Mouse (Mus musculus) C2C12 (cell line): ENCODE results near the gene Gp6. TPM values are rescaled to one million over a fixed set of nuclear protein-coding genes. Genes with fewer than 3 reads are reported as not detected.
"Not testable (repeated sequence)": the region's sequence is repeated elsewhere in the genome, so short reads cannot be mapped to it uniquely, and the experiment has no call there.

Source experiments
- H3K27me3 ChIP-seq: one replicate; pipeline ENCODE4 v1.6.1; 2011; ENCODE audit not compliant: control insufficient read depth, insufficient read depth, insufficient read length
- H3K36me3 ChIP-seq: one replicate; pipeline ENCODE4 v1.6.1; 2011; ENCODE audit not compliant: control insufficient read depth, insufficient read depth
- H3K4me3 ChIP-seq: one replicate; pipeline ENCODE4 v1.5.1; 2011; ENCODE audit warnings: mild to moderate bottlenecking, control low read depth; ENCODE audit not compliant: poor library complexity, insufficient read depth, severe bottlenecking
- H3K79me2 ChIP-seq: one replicate; pipeline ENCODE4 v1.6.1; 2011; ENCODE audit not compliant: control insufficient read depth, insufficient read depth
- H3K79me3 ChIP-seq: one replicate; pipeline ENCODE4 v1.6.1; 2011; ENCODE audit warnings: low read depth, control low read depth
- H3ac ChIP-seq: one replicate; pipeline ENCODE3; 2011; ENCODE audit warnings: low read depth; ENCODE audit not compliant: control insufficient read depth, insufficient read length
- CEBPB ChIP-seq: IDR thresholded peaks from one replicate; pipeline ENCODE4 v1.6.1; 2011; ENCODE audit warnings: low read depth, mild to moderate bottlenecking, control low read depth, moderate library complexity
- CTCF ChIP-seq: IDR thresholded peaks from one replicate; pipeline ENCODE4 v1.5.1; 2011; ENCODE audit not compliant: control insufficient read depth, insufficient read depth, insufficient read length
- FOSL1 ChIP-seq: IDR thresholded peaks from one replicate; pipeline ENCODE4 v1.8.0; 2011; ENCODE audit warnings: mild to moderate bottlenecking, low read length; ENCODE audit not compliant: poor library complexity, insufficient read depth, severe bottlenecking
- MAX ChIP-seq: IDR thresholded peaks from one replicate; pipeline ENCODE4 v1.6.1; 2011; ENCODE audit warnings: mild to moderate bottlenecking, control low read depth
- MYOD1 ChIP-seq: IDR thresholded peaks from one replicate; pipeline ENCODE4 v1.6.1; 2011; ENCODE audit warnings: low read depth; ENCODE audit not compliant: control insufficient read depth, insufficient read length
- MYOG ChIP-seq: IDR thresholded peaks from one replicate; pipeline ENCODE4 v1.6.1; 2011; ENCODE audit not compliant: control insufficient read depth, insufficient read length; ENCODE audit errors: extremely low read depth
- USF1 ChIP-seq: IDR thresholded peaks from one replicate; pipeline ENCODE4 v1.6.1; 2011; ENCODE audit warnings: low read depth, mild to moderate bottlenecking, control low read depth, moderate library complexity
- polyA plus RNA-seq: library from polyadenylated mRNA; unstranded; fragments of >200 nt; fragmentation: generic; extraction: Trizol; gene quantifications from one replicate; pipeline ENCODE4 v1.2.1, GENCODE M21; 2012; ENCODE audit warnings: missing spikeins

Gene Gp6
- polyA plus RNA-seq, 1 experiment: not detected

DNA sequence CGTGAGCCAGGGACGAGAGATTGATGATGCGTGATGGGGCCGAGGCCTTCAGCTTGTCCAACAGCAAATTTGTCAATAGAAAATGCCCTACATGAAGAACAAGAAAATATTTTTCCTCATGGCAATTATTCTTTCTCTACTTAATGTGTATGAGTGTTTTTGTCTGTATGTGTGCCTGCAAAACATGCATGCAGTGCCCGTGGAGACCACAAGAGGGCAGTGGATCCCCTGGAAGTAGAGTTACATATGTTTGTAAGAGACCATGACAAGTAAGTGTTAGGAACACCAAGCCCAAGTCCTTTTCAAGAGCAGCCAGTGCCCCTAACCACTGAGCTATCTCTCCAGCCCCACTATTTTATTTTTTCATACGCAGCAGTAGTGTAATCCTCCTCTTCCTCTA, 34.0 kb upstream of the Gp6 start:
- TF ChIP-seq CTCF: peak; percentile 50
- TF ChIP-seq CEBPB: no peak
- Histone ChIP-seq H3K79me2 (no peaks in the 10 kb centered on the region), H3K36me3 (peaks cover 47% of the 10 kb centered on the region), H3K79me3 (no peaks in the 10 kb centered on the region), H3K27me3 (no peaks in the 10 kb centered on the region), H3ac (no peak overlapping the region), H3K4me3 (no peak overlapping the region)

GRCm38 (mm10) chr7:4430246-4430844, 32.8 kb upstream of the Gp6 start:
- Histone ChIP-seq H3K27me3 (no peaks in the 10 kb centered on the region), H3K79me3 (no peaks in the 10 kb centered on the region), H3ac (no peak overlapping the region), H3K4me3 (no peak overlapping the region), H3K79me2 (no peaks in the 10 kb centered on the region), H3K36me3 (peaks cover 56% of the 10 kb centered on the region)
- TF ChIP-seq CEBPB (no peak), MYOD1 (no peak), USF1 (no peak), MYOG (no peak), CTCF (no peak), MAX (no peak), FOSL1 (no peak)

GRCm38 (mm10) chr7:4427161-4427912, 29.8 kb upstream of the Gp6 start:
- TF ChIP-seq FOSL1 (no peak), USF1 (no peak), MAX (peak; percentile 26), CTCF (peak; percentile 91)
- Histone ChIP-seq H3K36me3 (peaks cover 48% of the 10 kb centered on the region), H3K4me3 (no peak overlapping the region), H3K79me2 (no peaks in the 10 kb centered on the region), H3K27me3 (no peaks in the 10 kb centered on the region), H3ac (no peak overlapping the region), H3K79me3 (no peaks in the 10 kb centered on the region)

GRCm38 (mm10) chr7:4420230-4420629, 22.7 kb upstream of the Gp6 start:
- H3K79me3 ChIP-seq: no peaks in the 10 kb centered on the region
- H3K4me3 ChIP-seq: no peak overlapping the region
- H3ac ChIP-seq: no peak overlapping the region
- no peaks in the 10 kb centered on the region for H3K79me2 ChIP-seq
- peaks cover 7% of the 10 kb centered on the region for H3K36me3 ChIP-seq
- H3K27me3 ChIP-seq: no peaks in the 10 kb centered on the region
- no peak for TF ChIP-seq MYOD1
- no peak for TF ChIP-seq MYOG
- no peak for TF ChIP-seq FOSL1
- no peak for TF ChIP-seq MAX
- TF ChIP-seq USF1: no peak
- no peak for TF ChIP-seq CEBPB
- no peak for TF ChIP-seq CTCF

DNA sequence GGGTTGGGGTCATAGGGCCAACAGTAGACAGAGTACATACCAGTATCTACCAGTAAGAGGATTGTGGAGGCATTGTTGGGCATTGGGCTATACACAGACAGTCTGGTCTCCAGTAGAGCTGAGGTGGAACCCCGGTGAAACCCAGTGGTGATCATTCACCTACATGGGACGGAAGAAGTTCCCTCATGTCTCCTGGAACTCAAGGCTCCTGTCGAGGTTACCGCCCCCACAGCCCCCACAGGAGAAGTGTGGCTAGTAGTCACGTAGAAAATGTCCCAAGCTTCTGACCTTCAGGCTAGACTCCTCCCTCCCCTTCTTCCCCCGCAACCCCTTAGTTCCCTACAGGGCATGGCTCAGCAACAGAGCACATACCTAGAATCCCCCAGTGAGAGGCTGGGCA, 22.1 kb upstream of the Gp6 start:
- Histone ChIP-seq H3K36me3 (peaks cover 2% of the 10 kb centered on the region), H3K79me2 (no peaks in the 10 kb centered on the region), H3K4me3 (no peak overlapping the region), H3ac (no peak overlapping the region), H3K27me3 (no peaks in the 10 kb centered on the region), H3K79me3 (no peaks in the 10 kb centered on the region)
- TF ChIP-seq MYOD1 (no peak), CEBPB (no peak), USF1 (no peak), MYOG (no peak), CTCF (no peak), MAX (no peak), FOSL1 (no peak)

DNA sequence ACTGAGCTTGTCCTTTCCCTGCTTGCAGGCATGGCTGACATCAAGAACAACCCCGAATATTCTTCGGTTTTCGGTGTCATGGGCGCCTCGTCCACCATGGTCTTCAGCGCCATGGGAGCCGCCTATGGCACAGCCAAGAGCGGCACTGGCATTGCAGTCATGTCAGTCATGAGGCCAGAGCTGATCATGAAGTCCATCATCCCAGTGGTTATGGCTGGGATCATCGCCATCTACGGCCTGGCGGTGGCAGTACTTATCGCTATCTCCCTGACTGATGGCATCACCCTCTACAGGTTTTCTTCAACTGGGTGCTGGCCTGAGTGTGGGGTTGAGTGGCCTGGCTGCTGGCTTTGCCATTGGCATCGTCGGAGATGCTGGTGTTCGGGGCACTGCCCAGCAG, 14.9 kb upstream of the Gp6 start:
- H3K4me3 ChIP-seq, H3K27me3 ChIP-seq, H3K36me3 ChIP-seq, H3K79me3 ChIP-seq, H3K79me2 ChIP-seq, H3ac ChIP-seq: not testable (repeated sequence)
